Mouse (Mus musculus): ENCODE results near the gene Cers5. TPM values are rescaled to one million over a fixed set of nuclear protein-coding genes. Genes with fewer than 3 reads are reported as not detected.

Gene Cers5
- polyA plus RNA-seq, 1 experiment from 2014 or later: 64.7 TPM

- H3K4me3 ChIP-seq (ENCODE audit: low read depth, low read length): no peak within 1 kb of the TSS
- no peak within 1 kb of the TSS for H3K27ac ChIP-seq (ENCODE audit: low read depth)
- no peaks in the 10 kb centered on the region for H3K27me3 ChIP-seq (replicated peaks; ENCODE audit: control insufficient read depth, insufficient read depth, low read length)
- H3K9me3 ChIP-seq (ENCODE audit: control insufficient read depth, low read length): no peaks in the 10 kb centered on the region
- WGBS: 66% methylated on average over 26 of the region's 26 CpGs
- ATAC-seq (replicated peaks; ENCODE audit: low FRiP score, low TSS enrichment, low read depth) (no peak), DNase-seq (ENCODE audit: low spot score) (no peak)
- no peak within 1 kb of the TSS for H3K4me2 ChIP-seq (ENCODE audit: low read length)
- no peaks in the 10 kb centered on the region for H3K4me1 ChIP-seq (replicated peaks; ENCODE audit: control insufficient read depth, insufficient read depth, low read length)
- no peak within 1 kb of the TSS for H3K9ac ChIP-seq (ENCODE audit: low read length)
- H3K36me3 ChIP-seq (ENCODE audit: control insufficient read depth, insufficient read depth, low read length): peaks cover 24% of the 10 kb centered on the region
These were observed 55.0 kb downstream of the Cers5 start, which contains the start of gene Gpd1 for GRCm38 (mm10) chr15:99717386-99718334. Gpd1 (plus strand) TSS chr15:99717515.

- no peaks in the 10 kb centered on the region for H3K4me1 ChIP-seq (replicated peaks; ENCODE audit: control insufficient read depth, insufficient read depth, low read length)
- no peak for DNase-seq (ENCODE audit: low spot score)
- no peak overlapping the region for H3K4me3 ChIP-seq (ENCODE audit: low read depth, low read length)
- ATAC-seq (replicated peaks; ENCODE audit: low FRiP score, low TSS enrichment, low read depth): no peak
- 88% methylated on average over 12 of the region's 12 CpGs for WGBS
- no peak overlapping the region for H3K27ac ChIP-seq (ENCODE audit: low read depth)
- no peak overlapping the region for H3K9ac ChIP-seq (ENCODE audit: low read length)
- no peaks in the 10 kb centered on the region for H3K27me3 ChIP-seq (replicated peaks; ENCODE audit: control insufficient read depth, insufficient read depth, low read length)
- H3K36me3 ChIP-seq (ENCODE audit: control insufficient read depth, insufficient read depth, low read length): peaks cover 33% of the 10 kb centered on the region
- no peaks in the 10 kb centered on the region for H3K9me3 ChIP-seq (ENCODE audit: control insufficient read depth, low read length)
- H3K4me2 ChIP-seq (ENCODE audit: low read length): no peak overlapping the region
These were observed 55.9 kb downstream of the Cers5 start for GRCm38 (mm10) chr15:99716814-99717213.

GRCm38 (mm10) chr15:99715982-99716746, 56.5 kb downstream of the Cers5 start:
- DNase-seq (ENCODE audit: low spot score): no peak
- 69% methylated on average over 11 of the region's 11 CpGs for WGBS
- Histone ChIP-seq H3K4me1 (replicated peaks; ENCODE audit: control insufficient read depth, insufficient read depth, low read length) (no peaks in the 10 kb centered on the region), H3K27ac (ENCODE audit: low read depth) (no peak overlapping the region), H3K4me3 (ENCODE audit: low read depth, low read length) (no peak overlapping the region), H3K9me3 (ENCODE audit: control insufficient read depth, low read length) (no peaks in the 10 kb centered on the region), H3K27me3 (replicated peaks; ENCODE audit: control insufficient read depth, insufficient read depth, low read length) (no peaks in the 10 kb centered on the region), H3K9ac (ENCODE audit: low read length) (no peak overlapping the region), H3K36me3 (ENCODE audit: control insufficient read depth, insufficient read depth, low read length) (peaks cover 39% of the 10 kb centered on the region), H3K4me2 (ENCODE audit: low read length) (no peak overlapping the region)
- no peak for ATAC-seq (replicated peaks; ENCODE audit: low FRiP score, low TSS enrichment, low read depth)

GRCm38 (mm10) chr15:99715361-99715865, 57.3 kb downstream of the Cers5 start:
- Histone ChIP-seq H3K27ac (ENCODE audit: low read depth) (no peak overlapping the region), H3K36me3 (ENCODE audit: control insufficient read depth, insufficient read depth, low read length) (peaks cover 47% of the 10 kb centered on the region), H3K4me2 (ENCODE audit: low read length) (no peak overlapping the region), H3K4me3 (ENCODE audit: low read depth, low read length) (no peak overlapping the region), H3K9ac (ENCODE audit: low read length) (no peak overlapping the region), H3K27me3 (replicated peaks; ENCODE audit: control insufficient read depth, insufficient read depth, low read length) (no peaks in the 10 kb centered on the region), H3K9me3 (ENCODE audit: control insufficient read depth, low read length) (no peaks in the 10 kb centered on the region), H3K4me1 (replicated peaks; ENCODE audit: control insufficient read depth, insufficient read depth, low read length) (no peaks in the 10 kb centered on the region)
- ATAC-seq (replicated peaks; ENCODE audit: low FRiP score, low TSS enrichment, low read depth) (no peak), DNase-seq (ENCODE audit: low spot score) (no peak)
- WGBS: 82% methylated on average over 13 of the region's 13 CpGs

- no peak overlapping the region for H3K4me2 ChIP-seq (ENCODE audit: low read length)
- WGBS: 50% methylated on average over 7 of the region's 7 CpGs
- H3K9ac ChIP-seq (ENCODE audit: low read length): no peak overlapping the region
- no peak overlapping the region for H3K4me3 ChIP-seq (ENCODE audit: low read depth, low read length)
- peaks cover 52% of the 10 kb centered on the region for H3K36me3 ChIP-seq (ENCODE audit: control insufficient read depth, insufficient read depth, low read length)
- H3K9me3 ChIP-seq (ENCODE audit: control insufficient read depth, low read length): no peaks in the 10 kb centered on the region
- no peak overlapping the region for H3K27ac ChIP-seq (ENCODE audit: low read depth)
- no peaks in the 10 kb centered on the region for H3K4me1 ChIP-seq (replicated peaks; ENCODE audit: control insufficient read depth, insufficient read depth, low read length)
- ATAC-seq (replicated peaks; ENCODE audit: low FRiP score, low TSS enrichment, low read depth) (peak; percentile 29), DNase-seq (ENCODE audit: low spot score) (peak; percentile 82)
- no peaks in the 10 kb centered on the region for H3K27me3 ChIP-seq (replicated peaks; ENCODE audit: control insufficient read depth, insufficient read depth, low read length)
These were observed 57.8 kb downstream of the Cers5 start for GRCm38 (mm10) chr15:99714858-99715257.

- DNase-seq (ENCODE audit: low spot score) (no peak), ATAC-seq (replicated peaks; ENCODE audit: low FRiP score, low TSS enrichment, low read depth) (no peak)
- Histone ChIP-seq H3K36me3 (ENCODE audit: control insufficient read depth, insufficient read depth, low read length) (peaks cover 59% of the 10 kb centered on the region), H3K27ac (ENCODE audit: low read depth) (no peak overlapping the region), H3K4me2 (ENCODE audit: low read length) (no peak overlapping the region), H3K27me3 (replicated peaks; ENCODE audit: control insufficient read depth, insufficient read depth, low read length) (no peaks in the 10 kb centered on the region), H3K4me3 (ENCODE audit: low read depth, low read length) (no peak overlapping the region), H3K9ac (ENCODE audit: low read length) (no peak overlapping the region), H3K9me3 (ENCODE audit: control insufficient read depth, low read length) (no peaks in the 10 kb centered on the region), H3K4me1 (replicated peaks; ENCODE audit: control insufficient read depth, insufficient read depth, low read length) (no peaks in the 10 kb centered on the region)
- WGBS: 63% methylated on average over 4 of the region's 4 CpGs
These were observed 58.5 kb downstream of the Cers5 start for GRCm38 (mm10) chr15:99714206-99714605.

GRCm38 (mm10) chr15:99713569-99713968, 59.1 kb downstream of the Cers5 start:
- no peak for ATAC-seq (replicated peaks; ENCODE audit: low FRiP score, low TSS enrichment, low read depth)
- 82% methylated on average over 3 of the region's 3 CpGs for WGBS
- peaks cover 65% of the 10 kb centered on the region for H3K36me3 ChIP-seq (ENCODE audit: control insufficient read depth, insufficient read depth, low read length)

GRCm38 (mm10) chr15:99712666-99713559, 59.8 kb downstream of the Cers5 start:
- Histone ChIP-seq H3K4me1 (replicated peaks; ENCODE audit: control insufficient read depth, insufficient read depth, low read length) (no peaks in the 10 kb centered on the region), H3K9ac (ENCODE audit: low read length) (no peak overlapping the region), H3K27me3 (replicated peaks; ENCODE audit: control insufficient read depth, insufficient read depth, low read length) (no peaks in the 10 kb centered on the region), H3K4me2 (ENCODE audit: low read length) (no peak overlapping the region), H3K27ac (ENCODE audit: low read depth) (no peak overlapping the region), H3K36me3 (ENCODE audit: control insufficient read depth, insufficient read depth, low read length) (peaks cover 70% of the 10 kb centered on the region), H3K9me3 (ENCODE audit: control insufficient read depth, low read length) (no peaks in the 10 kb centered on the region), H3K4me3 (ENCODE audit: low read depth, low read length) (no peak overlapping the region)
- DNase-seq (ENCODE audit: low spot score) (no peak), ATAC-seq (replicated peaks; ENCODE audit: low FRiP score, low TSS enrichment, low read depth) (no peak)
- WGBS: 70% methylated on average over 13 of the region's 13 CpGs

More at GRCm38 (mm10) chr15:99713569-99713968, 59.1 kb downstream of the Cers5 start:
- no peak overlapping the region for H3K4me2 ChIP-seq (ENCODE audit: low read length)
- H3K4me1 ChIP-seq (replicated peaks; ENCODE audit: control insufficient read depth, insufficient read depth, low read length): no peaks in the 10 kb centered on the region
- DNase-seq (ENCODE audit: low spot score): no peak
- no peak overlapping the region for H3K27ac ChIP-seq (ENCODE audit: low read depth)
- H3K9ac ChIP-seq (ENCODE audit: low read length): no peak overlapping the region
- H3K27me3 ChIP-seq (replicated peaks; ENCODE audit: control insufficient read depth, insufficient read depth, low read length): no peaks in the 10 kb centered on the region
- no peaks in the 10 kb centered on the region for H3K9me3 ChIP-seq (ENCODE audit: control insufficient read depth, low read length)
- no peak overlapping the region for H3K4me3 ChIP-seq (ENCODE audit: low read depth, low read length)

Data from intestine, embryonic 14.5 days (tissue).